Mouse (Mus musculus): ENCODE results near the gene Zfp652. TPM values are rescaled to one million over a fixed set of nuclear protein-coding genes. Genes with fewer than 3 reads are reported as not detected.

The Zfp652 gene
- polyA plus RNA-seq, 1 experiment from 2014 or later = 27.9 TPM

GRCm38 (mm10) chr11:95713811-95714241 lies 1.4 kb downstream of the Zfp652 start:
- under 1% methylated on average over 13 of the region's 13 CpGs for WGBS
- ATAC-seq = peak; percentile 8; the same call in 1 of the 2 replicates
- H3K27ac ChIP-seq = peak overlapping the region; percentile 97

GRCm38 (mm10) chr11:95714411-95714810 lies 1.9 kb downstream of the Zfp652 start:
- ATAC-seq = no peak
- H3K9ac ChIP-seq = peak overlapping the region; percentile 96
- H3K9me3 ChIP-seq (replicated peaks) = no peaks in the 10 kb centered on the region
- H3K4me2 ChIP-seq = peak overlapping the region; percentile 90
- H3K36me3 ChIP-seq (ENCODE audit: poor library complexity, severe bottlenecking) = no peaks in the 10 kb centered on the region
- H3K4me3 ChIP-seq = peak overlapping the region; percentile 91
- peak overlapping the region; percentile 37 for H3K27ac ChIP-seq
- H3K27me3 ChIP-seq = 0 out of 2 replicates have a peak, but pooled peaks cover 2% of the 10 kb centered on the region
- 43% methylated on average over 7 of the region's 7 CpGs for WGBS
- peaks cover 34% of the 10 kb centered on the region for H3K4me1 ChIP-seq

More at GRCm38 (mm10) chr11:95713811-95714241, 1.4 kb downstream of the Zfp652 start:
- 0 out of 2 replicates have a peak, but pooled peaks cover 2% of the 10 kb centered on the region for H3K27me3 ChIP-seq
- peak overlapping the region; percentile 90 for H3K4me2 ChIP-seq
- peak overlapping the region; percentile 91 for H3K4me3 ChIP-seq
- H3K9me3 ChIP-seq (replicated peaks) = no peaks in the 10 kb centered on the region
- peak overlapping the region; percentile 96 for H3K9ac ChIP-seq
- peaks cover 34% of the 10 kb centered on the region for H3K4me1 ChIP-seq
- no peaks in the 10 kb centered on the region for H3K36me3 ChIP-seq (ENCODE audit: poor library complexity, severe bottlenecking)

GRCm38 (mm10) chr11:95716136-95716535 lies 3.7 kb downstream of the Zfp652 start:
- no peak overlapping the region for H3K4me2 ChIP-seq
- H3K36me3 ChIP-seq (ENCODE audit: poor library complexity, severe bottlenecking) = no peaks in the 10 kb centered on the region
- H3K27me3 ChIP-seq = no peaks in the 10 kb centered on the region
- no peak for ATAC-seq
- H3K27ac ChIP-seq = no peak overlapping the region
- H3K9me3 ChIP-seq (replicated peaks) = no peaks in the 10 kb centered on the region
- 56% methylated on average over 8 of the region's 8 CpGs for WGBS
- no peak overlapping the region for H3K9ac ChIP-seq
- peaks cover 34% of the 10 kb centered on the region for H3K4me1 ChIP-seq
- H3K4me3 ChIP-seq = no peak overlapping the region

GRCm38 (mm10) chr11:95719356-95719755 lies 6.9 kb downstream of the Zfp652 start:
- no peak for ATAC-seq
- no peaks in the 10 kb centered on the region for H3K27me3 ChIP-seq
- 92% methylated on average over 3 of the region's 3 CpGs for WGBS
- H3K4me3 ChIP-seq = no peak overlapping the region
- H3K4me2 ChIP-seq = no peak overlapping the region
- no peaks in the 10 kb centered on the region for H3K9me3 ChIP-seq (replicated peaks)
- no peaks in the 10 kb centered on the region for H3K36me3 ChIP-seq (ENCODE audit: poor library complexity, severe bottlenecking)
- H3K9ac ChIP-seq = no peak overlapping the region
- peaks cover 23% of the 10 kb centered on the region for H3K4me1 ChIP-seq
- no peak overlapping the region for H3K27ac ChIP-seq

GRCm38 (mm10) chr11:95723287-95723686 lies 10.8 kb downstream of the Zfp652 start, which contains the start of gene B130006D01Rik:
Gene B130006D01Rik, plus strand, starts transcription at chr11:95723587.
- Histone ChIP-seq H3K9me3 (replicated peaks) (no peaks in the 10 kb centered on the region), H3K27me3 (no peaks in the 10 kb centered on the region), H3K9ac (no peak within 1 kb of the TSS), H3K4me1 (no peaks in the 10 kb centered on the region), H3K36me3 (ENCODE audit: poor library complexity, severe bottlenecking) (no peaks in the 10 kb centered on the region), H3K4me2 (no peak within 1 kb of the TSS), H3K27ac (no peak within 1 kb of the TSS), H3K4me3 (no peak within 1 kb of the TSS)
- no peak for ATAC-seq
- WGBS = 93% methylated on average over 5 of the region's 5 CpGs

GRCm38 (mm10) chr11:95724466-95724865 lies 12.0 kb downstream of the Zfp652 start:
- Histone ChIP-seq H3K27me3 (no peaks in the 10 kb centered on the region), H3K36me3 (ENCODE audit: poor library complexity, severe bottlenecking) (no peaks in the 10 kb centered on the region), H3K4me2 (no peak overlapping the region), H3K4me1 (no peaks in the 10 kb centered on the region), H3K9ac (no peak overlapping the region), H3K9me3 (replicated peaks) (no peaks in the 10 kb centered on the region), H3K27ac (no peak overlapping the region), H3K4me3 (no peak overlapping the region)
- ATAC-seq = no peak
- WGBS = 95% methylated on average over 4 of the region's 4 CpGs

- Histone ChIP-seq H3K36me3 (ENCODE audit: poor library complexity, severe bottlenecking) (no peaks in the 10 kb centered on the region), H3K27me3 (no peaks in the 10 kb centered on the region), H3K4me2 (no peak overlapping the region), H3K4me1 (no peaks in the 10 kb centered on the region), H3K4me3 (no peak overlapping the region), H3K9ac (no peak overlapping the region), H3K27ac (no peak overlapping the region), H3K9me3 (replicated peaks) (no peaks in the 10 kb centered on the region)
- ATAC-seq = no peak
- 91% methylated on average over 4 of the region's 4 CpGs for WGBS
These were observed 13.7 kb downstream of the Zfp652 start for GRCm38 (mm10) chr11:95726156-95726555.

GRCm38 (mm10) chr11:95727947-95728346 lies 15.5 kb downstream of the Zfp652 start:
- no peak for ATAC-seq
- Histone ChIP-seq H3K27me3 (no peaks in the 10 kb centered on the region), H3K36me3 (ENCODE audit: poor library complexity, severe bottlenecking) (no peaks in the 10 kb centered on the region), H3K4me1 (no peaks in the 10 kb centered on the region), H3K4me3 (no peak overlapping the region), H3K4me2 (no peak overlapping the region), H3K9ac (no peak overlapping the region), H3K27ac (no peak overlapping the region), H3K9me3 (replicated peaks) (no peaks in the 10 kb centered on the region)
- WGBS = 93% methylated on average over 5 of the region's 5 CpGs

GRCm38 (mm10) chr11:95728916-95729907 lies 16.7 kb downstream of the Zfp652 start:
- no peak overlapping the region for H3K27ac ChIP-seq
- H3K4me3 ChIP-seq = no peak overlapping the region
- no peaks in the 10 kb centered on the region for H3K36me3 ChIP-seq (ENCODE audit: poor library complexity, severe bottlenecking)
- no peaks in the 10 kb centered on the region for H3K9me3 ChIP-seq (replicated peaks)
- H3K4me1 ChIP-seq = no peaks in the 10 kb centered on the region
- H3K4me2 ChIP-seq = no peak overlapping the region
- 86% methylated on average over 12 of the region's 12 CpGs for WGBS
- no peak overlapping the region for H3K9ac ChIP-seq
- no peak for ATAC-seq
- H3K27me3 ChIP-seq = no peaks in the 10 kb centered on the region

GRCm38 (mm10) chr11:95734485-95734884 lies 22.0 kb downstream of the Zfp652 start:
- no peak for ATAC-seq

GRCm38 (mm10) chr11:95737811-95738210 lies 25.3 kb downstream of the Zfp652 start:
- peaks cover 7% of the 10 kb centered on the region; the same call in 1 of the 2 replicates for H3K9me3 ChIP-seq (replicated peaks)
- H3K4me2 ChIP-seq = no peak overlapping the region
- no peak overlapping the region for H3K27ac ChIP-seq
- H3K4me1 ChIP-seq = no peaks in the 10 kb centered on the region
- WGBS = 79% methylated on average over 3 of the region's 3 CpGs
- no peak overlapping the region for H3K4me3 ChIP-seq
- no peaks in the 10 kb centered on the region for H3K27me3 ChIP-seq
- no peaks in the 10 kb centered on the region for H3K36me3 ChIP-seq (ENCODE audit: poor library complexity, severe bottlenecking)
- H3K9ac ChIP-seq = no peak overlapping the region
- ATAC-seq = no peak

More at GRCm38 (mm10) chr11:95734485-95734884, 22.0 kb downstream of the Zfp652 start:
- no peaks in the 10 kb centered on the region for H3K27me3 ChIP-seq
- H3K9ac ChIP-seq = no peak overlapping the region
- peaks cover 7% of the 10 kb centered on the region; the same call in 1 of the 2 replicates for H3K9me3 ChIP-seq (replicated peaks)
- WGBS = 87% methylated on average over 2 of the region's 2 CpGs
- no peaks in the 10 kb centered on the region for H3K4me1 ChIP-seq
- H3K36me3 ChIP-seq (ENCODE audit: poor library complexity, severe bottlenecking) = no peaks in the 10 kb centered on the region
- no peak overlapping the region for H3K4me2 ChIP-seq
- no peak overlapping the region for H3K4me3 ChIP-seq
- no peak overlapping the region for H3K27ac ChIP-seq

- 97% methylated on average over 2 of the region's 2 CpGs for WGBS
- no peak for ATAC-seq
- no peaks in the 10 kb centered on the region for H3K9me3 ChIP-seq (replicated peaks)
These were observed 32.0 kb downstream of the Zfp652 start for GRCm38 (mm10) chr11:95744521-95744920.

More at GRCm38 (mm10) chr11:95744521-95744920, 32.0 kb downstream of the Zfp652 start:
- Histone ChIP-seq H3K36me3 (ENCODE audit: poor library complexity, severe bottlenecking) (peaks cover 14% of the 10 kb centered on the region), H3K4me1 (no peaks in the 10 kb centered on the region), H3K4me3 (no peak overlapping the region), H3K27ac (no peak overlapping the region), H3K27me3 (no peaks in the 10 kb centered on the region), H3K9ac (no peak overlapping the region), H3K4me2 (no peak overlapping the region)
